Mouse (Mus musculus) neural tube, embryonic 13.5 days (tissue): ENCODE measurements around the gene Gramd1a. TPM values are rescaled to one million over a fixed set of nuclear protein-coding genes. Genes with fewer than 3 reads are reported as not detected.

Experiments used
- ATAC-seq: fragments of 200-750 bp; cut with Nextera tagmentation; 2 replicates; pipeline ENCODE4 v1.8.0; 2017; ENCODE audit warnings: low read depth, mild to moderate bottlenecking, moderate TSS enrichment, moderate library complexity
- H3K27ac ChIP-seq: fragments of 300-500 bp; sonication (generic); replicated peaks from 2 replicates; pipeline ENCODE4 v1.5.1; 2015; ENCODE audit warnings: moderate library complexity, mild to moderate bottlenecking, inconsistent platforms
- H3K27me3 ChIP-seq: fragments of 300-500 bp; sonication (generic); 2 replicates; pipeline ENCODE4 v1.6.1; 2015; ENCODE audit warnings: mild to moderate bottlenecking, inconsistent platforms
- H3K36me3 ChIP-seq: fragments of 300-500 bp; sonication (generic); 2 replicates; pipeline ENCODE4 v1.6.1; 2015; ENCODE audit warnings: mild to moderate bottlenecking, inconsistent platforms
- H3K4me1 ChIP-seq: fragments of 300-500 bp; sonication (generic); replicated peaks from 2 replicates; pipeline ENCODE4 v1.6.1; 2015; ENCODE audit warnings: inconsistent platforms
- H3K4me2 ChIP-seq: fragments of 300-500 bp; sonication (generic); 2 replicates; pipeline ENCODE4 v1.6.1; 2015; ENCODE audit warnings: inconsistent platforms, mild to moderate bottlenecking, moderate library complexity
- H3K4me3 ChIP-seq: fragments of 300-500 bp; sonication (generic); 2 replicates; pipeline ENCODE4 v1.5.1; 2015; ENCODE audit warnings: mild to moderate bottlenecking, inconsistent platforms
- H3K9ac ChIP-seq: fragments of 300-500 bp; sonication (generic); 2 replicates; pipeline ENCODE4 v1.6.1; 2015; ENCODE audit warnings: moderate library complexity, mild to moderate bottlenecking, inconsistent platforms
- H3K9me3 ChIP-seq: fragments of 300-500 bp; sonication (generic); 2 replicates; pipeline ENCODE4 v1.6.1; 2016; ENCODE audit warnings: inconsistent platforms
- WGBS: fragments of 180-500 bp; shearing (Covaris S2); methylation state at CpG from one replicate; pipeline ENCODE4 v1.1.7; 2015; 5-methylcytosine and 5-hydroxymethylcytosine counted together
- polyA plus RNA-seq: library from polyadenylated mRNA; unstranded; fragments of >200 nt; fragmentation: Nextera tagmentation; extraction: Ambion mirVana; gene quantifications from 2 replicates; pipeline ENCODE4 v1.2.1, GENCODE M21; 2015

Gramd1a gene
- polyA plus RNA-seq, 1 experiment from 2014 or later: 212 TPM

DNA sequence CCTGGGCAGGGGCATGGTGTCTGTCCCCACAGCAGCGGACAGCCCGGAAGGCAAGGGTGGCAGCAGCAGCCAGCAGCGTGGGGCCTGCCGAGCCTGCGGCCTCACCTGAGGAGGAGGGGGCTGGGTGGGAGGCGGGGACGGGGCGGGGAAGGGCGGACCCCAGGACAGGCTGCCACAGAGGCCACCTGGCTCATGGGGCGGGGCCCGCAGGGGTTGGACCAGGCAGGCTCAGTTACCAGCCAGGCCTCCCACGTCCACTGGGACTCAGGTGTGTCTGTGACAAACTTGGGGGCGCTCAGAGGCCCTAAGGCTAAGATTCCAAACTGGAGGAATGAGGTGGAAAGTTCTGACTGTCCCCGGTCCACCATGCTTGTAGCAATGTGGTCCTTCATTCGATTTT lies 40.5 kb downstream of the Gramd1a start, which contains the start of gene Hpn:
Hpn (minus strand) TSS at position 109 of the 400 bp plus-strand sequence.
- Histone ChIP-seq H3K9me3 (no peaks in the 10 kb centered on the region), H3K4me3 (no peak within 1 kb of the TSS), H3K4me1 (0 out of 2 replicates have a peak, but pooled peaks cover 8% of the 10 kb centered on the region), H3K9ac (no peak within 1 kb of the TSS), H3K27me3 (peaks cover 7% of the 10 kb centered on the region; the same call in 1 of the 2 replicates), H3K36me3 (no peaks in the 10 kb centered on the region), H3K27ac (no peak within 1 kb of the TSS), H3K4me2 (no peak within 1 kb of the TSS)
- ATAC-seq: no peak
- 19% methylated on average over 15 of the region's 15 CpGs for WGBS

- Histone ChIP-seq H3K27me3 (peaks cover 7% of the 10 kb centered on the region; the same call in 1 of the 2 replicates), H3K4me1 (0 out of 2 replicates have a peak, but pooled peaks cover 8% of the 10 kb centered on the region), H3K36me3 (no peaks in the 10 kb centered on the region), H3K9ac (no peak overlapping the region), H3K4me2 (no peak overlapping the region), H3K9me3 (no peaks in the 10 kb centered on the region), H3K27ac (no peak overlapping the region), H3K4me3 (no peak overlapping the region)
- ATAC-seq: no peak
- 58% methylated on average over 10 of the region's 10 CpGs for WGBS
These were observed 41.0 kb downstream of the Gramd1a start for GRCm38 (mm10) chr7:31114646-31115045.

- Histone ChIP-seq H3K4me3 (no peak overlapping the region), H3K4me2 (no peak overlapping the region), H3K27ac (no peak overlapping the region), H3K4me1 (peaks cover 8% of the 10 kb centered on the region; the same call in 1 of the 2 replicates), H3K27me3 (peaks cover 7% of the 10 kb centered on the region; the same call in 1 of the 2 replicates), H3K9me3 (no peaks in the 10 kb centered on the region), H3K9ac (no peak overlapping the region), H3K36me3 (no peaks in the 10 kb centered on the region)
- WGBS: 82% methylated on average over 6 of the region's 6 CpGs
- ATAC-seq: no peak
These were observed 41.9 kb downstream of the Gramd1a start for GRCm38 (mm10) chr7:31113800-31114199.

GRCm38 (mm10) chr7:31112036-31112435 lies 43.7 kb downstream of the Gramd1a start:
- Histone ChIP-seq H3K4me1 (peaks cover 8% of the 10 kb centered on the region; the same call in 1 of the 2 replicates), H3K36me3 (no peaks in the 10 kb centered on the region), H3K9me3 (no peaks in the 10 kb centered on the region), H3K27me3 (peaks cover 7% of the 10 kb centered on the region; the same call in 1 of the 2 replicates), H3K4me3 (no peak overlapping the region), H3K27ac (no peak overlapping the region), H3K4me2 (no peak overlapping the region), H3K9ac (no peak overlapping the region)
- 59% methylated on average over 4 of the region's 4 CpGs for WGBS
- ATAC-seq: no peak

DNA sequence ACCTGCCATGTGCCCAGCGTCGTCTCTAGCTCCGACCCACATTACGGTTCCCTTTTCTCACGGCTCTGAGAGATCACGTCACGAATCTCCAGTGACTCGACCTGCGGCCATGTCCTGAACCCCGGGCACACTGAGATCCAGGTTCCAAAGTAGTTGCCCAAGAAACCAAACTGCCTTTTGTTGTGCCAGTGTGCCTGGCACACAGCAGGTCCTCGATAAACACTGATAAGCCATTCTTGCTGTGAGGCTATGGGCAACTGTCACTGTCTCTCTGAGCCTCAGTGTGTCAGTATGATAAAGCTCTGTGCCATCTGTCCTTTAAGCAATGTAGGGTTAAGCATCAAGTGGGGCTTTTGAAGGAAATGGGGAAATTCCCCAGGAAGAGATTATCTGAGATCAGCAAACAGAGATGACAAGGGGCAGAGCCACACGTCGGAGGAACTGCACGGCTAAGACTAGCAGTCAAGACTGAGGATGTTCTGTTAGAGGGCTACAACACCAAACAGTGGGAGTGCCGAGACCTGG lies 44.8 kb downstream of the Gramd1a start:
- no peak overlapping the region for H3K4me2 ChIP-seq
- 90% methylated on average over 15 of the region's 15 CpGs for WGBS
- ATAC-seq: no peak

DNA sequence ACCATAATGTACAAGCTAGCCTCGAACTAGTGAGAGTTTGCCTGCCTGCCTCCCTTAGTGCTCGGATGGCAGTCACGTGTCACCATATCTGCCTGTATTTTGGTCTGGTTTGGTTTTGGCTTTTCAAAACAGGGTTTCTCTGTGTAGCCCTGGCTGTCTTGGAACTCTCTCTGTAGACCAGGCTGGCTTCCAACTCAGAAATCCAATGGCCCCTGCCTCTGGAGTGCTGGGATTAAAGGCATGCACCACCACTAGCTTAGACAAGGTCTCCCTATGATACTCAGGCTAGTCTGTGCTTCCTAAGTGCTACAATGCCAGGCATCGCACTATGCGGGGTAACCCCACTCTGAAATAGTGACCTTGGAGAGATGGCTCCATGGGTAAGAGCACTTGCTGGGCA lies 45.9 kb downstream of the Gramd1a start:
- H3K27me3 ChIP-seq: no peaks in the 10 kb centered on the region
- no peaks in the 10 kb centered on the region for H3K36me3 ChIP-seq
- no peak overlapping the region for H3K4me3 ChIP-seq
- H3K9ac ChIP-seq: no peak overlapping the region
- H3K4me1 ChIP-seq: no peaks in the 10 kb centered on the region; the same call in 1 of the 2 replicates
- WGBS: 89% methylated on average over 5 of the region's 5 CpGs
- no peak overlapping the region for H3K27ac ChIP-seq
- no peaks in the 10 kb centered on the region for H3K9me3 ChIP-seq
- no peak overlapping the region for H3K4me2 ChIP-seq
- no peak for ATAC-seq

More for the DNA sequence above, 44.8 kb downstream of the Gramd1a start:
- Histone ChIP-seq H3K27ac (no peak overlapping the region), H3K9me3 (no peaks in the 10 kb centered on the region), H3K4me3 (no peak overlapping the region), H3K27me3 (peaks cover 7% of the 10 kb centered on the region; the same call in 1 of the 2 replicates), H3K9ac (no peak overlapping the region), H3K36me3 (no peaks in the 10 kb centered on the region), H3K4me1 (peaks cover 8% of the 10 kb centered on the region; the same call in 1 of the 2 replicates)

DNA sequence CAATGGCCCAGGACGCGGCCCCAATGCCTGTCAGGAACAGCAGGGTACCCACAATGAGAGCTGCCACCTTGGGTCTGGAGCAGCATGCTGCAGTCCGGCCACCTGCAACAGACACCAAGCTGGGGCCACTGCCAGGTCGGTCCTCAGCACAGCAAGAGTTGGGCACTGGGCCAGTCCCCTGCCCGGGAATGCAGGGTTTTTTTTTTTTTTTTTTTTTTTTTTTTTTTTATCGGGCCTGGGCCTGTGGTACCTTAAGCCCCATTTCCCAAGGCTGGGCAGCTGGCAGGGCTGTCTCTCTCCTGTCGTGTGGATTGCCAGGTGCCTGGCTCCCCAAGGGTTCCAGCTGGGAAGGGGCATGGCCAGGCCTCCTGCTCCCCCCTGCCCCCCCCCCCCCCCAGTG lies 46.6 kb downstream of the Gramd1a start:
- Histone ChIP-seq H3K27me3 (no peaks in the 10 kb centered on the region), H3K9me3 (no peaks in the 10 kb centered on the region), H3K36me3 (no peaks in the 10 kb centered on the region), H3K27ac (no peak overlapping the region), H3K9ac (no peak overlapping the region), H3K4me1 (no peaks in the 10 kb centered on the region; the same call in 1 of the 2 replicates), H3K4me3 (no peak overlapping the region), H3K4me2 (no peak overlapping the region)
- WGBS: 34% methylated on average over 7 of the region's 7 CpGs
- no peak for ATAC-seq

DNA sequence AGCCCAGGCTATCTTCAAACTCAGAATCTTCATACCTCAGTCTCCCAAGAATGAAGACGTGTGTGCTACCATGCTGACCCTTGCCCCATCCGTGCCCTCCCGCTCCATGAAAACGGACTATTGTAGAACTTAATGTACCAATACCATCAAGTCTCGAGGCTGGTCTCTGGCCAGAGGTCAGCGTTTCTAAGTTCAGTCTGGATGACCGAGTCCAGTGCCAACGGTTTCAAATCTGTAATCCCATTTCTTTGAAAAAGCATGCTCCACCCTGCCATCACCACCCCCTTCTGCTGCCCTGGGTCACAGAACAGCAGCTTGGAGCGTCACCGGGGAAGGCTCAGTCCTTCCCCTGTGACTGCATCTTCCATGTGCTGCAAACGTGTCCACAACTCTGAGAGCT lies 47.9 kb downstream of the Gramd1a start:
- Histone ChIP-seq H3K4me2 (no peak overlapping the region), H3K27ac (no peak overlapping the region), H3K27me3 (no peaks in the 10 kb centered on the region), H3K9me3 (no peaks in the 10 kb centered on the region), H3K4me1 (no peaks in the 10 kb centered on the region; the same call in 1 of the 2 replicates), H3K36me3 (no peaks in the 10 kb centered on the region), H3K9ac (no peak overlapping the region), H3K4me3 (no peak overlapping the region)
- no peak for ATAC-seq
- WGBS: 90% methylated on average over 11 of the region's 11 CpGs

DNA sequence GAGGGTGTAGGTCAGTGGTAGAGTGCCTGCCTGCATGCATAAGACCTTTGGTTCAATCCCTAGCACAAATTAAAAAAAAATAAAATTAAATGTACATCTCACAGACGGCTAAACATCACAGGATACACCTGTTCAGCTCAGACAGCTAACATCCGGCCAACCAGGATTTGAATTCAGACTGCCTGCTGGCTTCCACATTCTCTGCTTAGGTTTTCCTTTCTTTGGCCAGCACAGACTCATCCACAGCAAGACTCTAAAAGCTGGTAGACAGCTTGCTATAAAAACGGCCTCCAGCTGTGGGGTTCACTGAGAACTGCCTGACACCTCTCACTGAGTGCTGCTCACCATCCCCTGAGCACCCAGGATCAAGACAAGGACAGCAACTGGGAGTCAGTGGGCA lies 49.5 kb downstream of the Gramd1a start:
- 57% methylated on average over 3 of the region's 3 CpGs for WGBS
- no peak for ATAC-seq
- no peaks in the 10 kb centered on the region for H3K9me3 ChIP-seq

GRCm38 (mm10) chr7:31105061-31105768 lies 50.5 kb downstream of the Gramd1a start:
- 70% methylated on average over 15 of the region's 15 CpGs for WGBS
- H3K9me3 ChIP-seq: no peaks in the 10 kb centered on the region
- no peak for ATAC-seq

More for the DNA sequence above, 49.5 kb downstream of the Gramd1a start:
- no peaks in the 10 kb centered on the region for H3K27me3 ChIP-seq
- H3K36me3 ChIP-seq: no peaks in the 10 kb centered on the region
- H3K27ac ChIP-seq: no peak overlapping the region
- H3K4me3 ChIP-seq: no peak overlapping the region
- H3K4me2 ChIP-seq: no peak overlapping the region
- no peaks in the 10 kb centered on the region; the same call in 1 of the 2 replicates for H3K4me1 ChIP-seq
- no peak overlapping the region for H3K9ac ChIP-seq

DNA sequence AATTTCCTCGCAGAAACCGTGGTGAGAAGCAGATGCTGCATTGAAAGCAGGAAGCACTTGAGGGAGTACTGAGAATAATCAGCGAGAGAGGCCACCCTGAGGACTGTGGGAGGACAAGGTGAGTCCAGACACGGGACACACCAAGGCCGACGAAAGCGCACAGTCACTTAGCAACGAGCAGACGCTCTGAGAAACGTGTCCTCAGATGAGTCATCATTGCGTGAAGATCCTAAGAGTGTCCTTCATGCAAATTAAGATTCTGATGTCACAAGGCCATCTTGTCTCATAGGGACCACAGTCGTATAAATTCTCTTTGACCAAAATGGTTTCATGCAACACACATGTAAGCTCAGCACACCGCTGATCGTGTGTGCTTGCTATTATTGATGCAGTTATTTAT lies 54.9 kb downstream of the Gramd1a start:
- ATAC-seq: no peak
- Histone ChIP-seq H3K36me3 (no peaks in the 10 kb centered on the region), H3K4me2 (no peak overlapping the region), H3K4me3 (no peak overlapping the region), H3K4me1 (no peaks in the 10 kb centered on the region), H3K27me3 (no peaks in the 10 kb centered on the region), H3K9ac (no peak overlapping the region), H3K9me3 (no peaks in the 10 kb centered on the region), H3K27ac (no peak overlapping the region)
- 85% methylated on average over 14 of the region's 14 CpGs for WGBS

More at GRCm38 (mm10) chr7:31105061-31105768, 50.5 kb downstream of the Gramd1a start:
- Histone ChIP-seq H3K4me3 (no peak overlapping the region), H3K27me3 (no peaks in the 10 kb centered on the region), H3K4me1 (no peaks in the 10 kb centered on the region; the same call in 1 of the 2 replicates), H3K27ac (no peak overlapping the region), H3K4me2 (no peak overlapping the region), H3K36me3 (no peaks in the 10 kb centered on the region), H3K9ac (no peak overlapping the region)

- Histone ChIP-seq H3K4me1 (no peaks in the 10 kb centered on the region), H3K9ac (no peak overlapping the region), H3K27ac (no peak overlapping the region), H3K4me3 (no peak overlapping the region), H3K27me3 (no peaks in the 10 kb centered on the region), H3K36me3 (no peaks in the 10 kb centered on the region), H3K4me2 (no peak overlapping the region), H3K9me3 (no peaks in the 10 kb centered on the region)
- ATAC-seq: no peak
- 94% methylated on average over 6 of the region's 6 CpGs for WGBS
These were observed 56.1 kb downstream of the Gramd1a start for GRCm38 (mm10) chr7:31099612-31099982.
